Mouse (Mus musculus) megakaryocyte, adult 5-6 weeks (primary cell): Measurements from ENCODE around the gene Ssr3. TPM values are rescaled to one million over a fixed set of nuclear protein-coding genes. Genes with fewer than 3 reads are reported as not detected.
A peak's percentile ranks its signal among the peaks of the same experiment; 100 is the strongest.
"Not testable (repeated sequence)": the region's sequence is repeated elsewhere in the genome, so short reads cannot be mapped to it uniquely, and the experiment has no call there.

Source experiments
- ATAC-seq: 2 replicates; pipeline ENCODE4 v1.8.0; 2016; ENCODE audit warnings: mild to moderate bottlenecking, inconsistent platforms; ENCODE audit not compliant: poor library complexity, severe bottlenecking
- total RNA-seq, 2 experiments: library from RNA; stranded (forward) in 1 of 2; stranded (reverse) in 1 of 2; fragments of 153-499, 151-499 nt in 1 of 2; fragments of 221-1000, 200-1000 nt in 1 of 2; gene quantifications; 2 replicates each; pipeline versions ENCODE4 v1.2.3 to v1.2.4; 2015 to 2017

The Ssr3 gene
- total RNA-seq (2015): 220 and 234 TPM in 2 replicates
- total RNA-seq (2017): 214 and 228 TPM in 2 replicates

DNA sequence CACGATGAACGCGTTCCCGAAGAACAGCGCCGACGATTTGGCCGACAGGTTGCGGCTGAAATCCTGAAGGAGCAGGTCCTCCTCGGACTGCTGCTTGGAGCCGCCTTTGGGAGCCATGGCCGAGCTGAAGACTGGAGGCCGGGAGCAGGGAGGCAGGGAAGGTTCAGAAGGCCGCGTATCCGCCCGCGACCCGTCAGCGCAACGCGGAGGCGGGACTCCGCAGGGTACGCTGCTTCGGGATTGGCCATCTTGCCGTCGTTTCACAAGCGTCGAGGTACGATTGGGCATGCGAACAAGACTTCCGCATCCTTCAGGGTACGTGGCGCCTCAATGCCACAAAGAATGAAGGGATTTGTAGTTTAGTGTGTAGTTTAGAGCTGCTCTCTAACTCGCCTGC, at the start of gene Ssr3:
Gene Ssr3 (minus strand): TSS at position 203 of the 397 bp plus-strand sequence.
- ATAC-seq: peak; percentile 97

DNA sequence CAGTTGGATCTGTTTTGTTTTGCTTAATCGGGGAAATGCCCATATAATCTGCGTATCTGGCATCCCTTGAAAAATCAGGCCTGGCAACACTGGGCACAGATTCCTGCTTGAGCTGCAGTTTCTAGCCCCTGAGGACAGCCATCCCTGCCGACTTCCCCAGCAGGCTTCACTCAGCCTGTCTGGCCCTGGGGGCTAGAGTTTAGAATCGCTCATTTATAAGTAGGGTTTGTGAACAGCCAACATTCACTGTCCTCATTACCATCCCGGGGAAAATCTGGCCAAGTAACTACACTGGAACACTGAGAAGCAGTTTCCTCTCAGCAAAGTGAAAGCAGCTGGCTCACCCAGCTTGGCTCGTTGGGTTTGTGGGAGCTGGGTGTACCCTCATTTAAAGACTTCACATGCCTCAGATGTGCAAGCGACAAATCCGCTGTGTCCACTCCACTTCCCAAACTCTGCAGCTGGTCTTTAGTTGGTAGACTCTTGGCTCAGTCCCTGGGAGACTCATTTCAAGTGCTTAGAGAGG, 49.2 kb upstream of the Ssr3 start:
- ATAC-seq: 0 out of 2 replicates have a peak, but pooled peaks have one; percentile 12

DNA sequence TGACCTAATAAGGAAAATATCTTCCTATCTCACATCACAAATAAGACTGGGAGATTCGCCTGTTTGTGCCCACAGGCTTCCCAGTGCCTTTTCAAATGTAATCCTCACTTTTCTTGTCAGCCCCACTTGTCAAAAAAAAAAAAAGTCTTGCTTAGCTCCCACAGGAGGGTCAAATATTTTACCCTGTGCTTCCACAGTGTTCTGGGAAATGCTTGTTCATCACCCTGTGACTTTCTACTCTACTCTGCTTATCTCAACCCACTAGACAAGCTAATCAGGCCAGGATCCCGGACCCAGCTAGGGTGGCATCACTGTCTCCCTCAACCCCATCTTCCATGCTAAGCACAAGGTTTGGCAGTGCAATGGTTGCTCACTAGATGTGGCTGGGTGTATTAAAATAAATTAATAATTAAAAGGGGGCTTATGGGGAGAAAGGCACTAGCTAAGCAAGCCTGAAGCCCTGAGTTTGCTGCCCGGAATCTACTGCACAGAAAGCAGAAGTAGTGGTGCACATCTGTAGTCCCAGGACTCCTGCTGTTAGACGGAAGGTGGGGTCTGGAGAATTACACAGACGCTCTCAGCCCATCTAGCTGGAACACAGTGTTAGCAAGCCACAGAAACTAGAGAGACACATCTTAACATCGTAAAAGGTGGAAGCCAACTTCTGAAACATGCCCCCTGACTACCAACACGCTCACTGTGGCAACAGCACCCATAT, 46.2 kb upstream of the Ssr3 start:
- peak; percentile 55; the same call in 1 of the 2 replicates for ATAC-seq

DNA sequence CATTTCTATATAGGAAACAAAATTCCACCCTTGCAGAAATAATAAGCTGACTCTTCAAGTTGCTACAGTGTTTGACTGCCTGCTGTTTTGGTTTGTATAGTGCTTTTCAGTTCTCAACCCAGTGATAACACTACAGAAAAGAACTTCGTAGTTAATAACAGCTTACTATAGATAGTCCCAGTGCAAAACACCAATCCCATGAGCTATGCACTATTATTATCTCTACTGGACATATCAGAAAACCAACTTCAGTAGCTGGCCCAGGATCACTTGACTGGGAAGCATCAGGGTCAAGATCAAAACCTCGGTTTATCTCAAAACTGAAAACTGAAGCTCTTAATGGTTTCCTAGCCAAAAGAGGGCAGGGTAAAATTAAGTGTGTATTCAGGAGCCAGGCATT, 43.4 kb upstream of the Ssr3 start:
- no peak for ATAC-seq

- ATAC-seq: peak; percentile 73
These were observed 42.7 kb upstream of the Ssr3 start for GRCm38 (mm10) chr3:65435101-65435571.

GRCm38 (mm10) chr3:65432236-65432635, 39.8 kb upstream of the Ssr3 start:
- no peak for ATAC-seq

- no peak for ATAC-seq
These were observed 27.3 kb upstream of the Ssr3 start for GRCm38 (mm10) chr3:65419706-65420105.

GRCm38 (mm10) chr3:65417913-65418594, 25.6 kb upstream of the Ssr3 start:
- peak; percentile 94 for ATAC-seq

DNA sequence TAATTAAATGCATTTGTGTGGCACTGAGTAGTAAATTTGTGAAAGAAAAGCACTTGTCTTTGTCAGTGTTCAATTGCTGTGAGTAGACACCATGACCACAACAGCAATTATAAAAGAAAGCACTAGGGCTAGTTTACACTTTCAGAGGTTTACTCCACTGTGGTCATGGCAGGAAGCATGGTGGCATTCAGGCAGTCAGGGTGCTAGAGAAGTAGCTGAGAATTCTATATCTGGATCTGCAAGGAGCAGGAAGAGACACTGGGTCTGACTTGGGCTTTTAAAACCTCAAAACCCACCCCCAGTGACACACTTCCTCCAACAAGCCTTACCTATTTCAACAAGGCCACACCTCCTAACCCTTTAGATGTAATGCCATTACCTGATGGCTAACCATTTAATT, 24.1 kb upstream of the Ssr3 start:
- ATAC-seq: no peak

DNA sequence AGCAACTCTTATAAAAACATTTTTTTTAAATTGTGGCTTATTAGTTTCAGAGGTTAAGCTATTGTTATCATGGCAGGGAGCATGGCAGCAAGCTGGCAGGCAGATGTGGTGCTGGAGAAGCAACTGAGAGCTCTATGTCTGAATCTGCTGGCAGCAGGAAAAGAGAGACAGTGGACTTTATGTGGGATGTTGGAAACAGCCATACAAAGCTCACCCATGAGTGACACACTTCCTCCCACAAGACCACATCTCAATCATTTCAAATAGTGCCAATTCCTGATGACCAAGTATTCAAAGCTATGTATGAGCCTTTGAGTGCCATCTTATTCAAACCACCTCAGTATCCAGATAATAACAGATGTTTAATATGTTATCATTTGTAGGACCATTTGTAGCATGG, 15.5 kb upstream of the Ssr3 start:
- no peak for ATAC-seq

GRCm38 (mm10) chr3:65405781-65406180, 13.4 kb upstream of the Ssr3 start:
- ATAC-seq: no peak

- no peak for ATAC-seq
These were observed 5.1 kb upstream of the Ssr3 start for GRCm38 (mm10) chr3:65397566-65397965.

- ATAC-seq: peak; percentile 26
These were observed 4.5 kb upstream of the Ssr3 start for GRCm38 (mm10) chr3:65396835-65397504.

DNA sequence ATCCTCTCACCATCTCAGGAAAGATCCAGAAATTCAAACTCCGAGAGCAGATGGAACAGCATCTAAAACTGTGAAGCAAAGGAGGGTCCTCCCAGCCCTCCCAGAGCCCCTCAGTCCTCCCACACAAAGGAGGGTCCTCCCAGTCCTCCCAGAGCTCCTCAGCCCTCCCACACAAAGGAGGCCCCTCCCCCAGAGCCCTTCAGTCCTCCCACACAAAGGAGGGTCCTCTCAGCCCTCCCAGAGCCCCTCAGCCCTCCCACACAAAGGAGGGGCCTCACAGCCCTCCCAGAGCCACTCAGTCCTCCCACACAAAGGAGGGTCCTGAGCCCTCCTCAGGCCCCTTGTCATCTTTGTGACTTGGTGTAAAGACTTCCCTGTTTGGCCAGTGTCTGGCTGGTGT, 2.7 kb upstream of the Ssr3 start:
- ATAC-seq: not testable (repeated sequence)

DNA sequence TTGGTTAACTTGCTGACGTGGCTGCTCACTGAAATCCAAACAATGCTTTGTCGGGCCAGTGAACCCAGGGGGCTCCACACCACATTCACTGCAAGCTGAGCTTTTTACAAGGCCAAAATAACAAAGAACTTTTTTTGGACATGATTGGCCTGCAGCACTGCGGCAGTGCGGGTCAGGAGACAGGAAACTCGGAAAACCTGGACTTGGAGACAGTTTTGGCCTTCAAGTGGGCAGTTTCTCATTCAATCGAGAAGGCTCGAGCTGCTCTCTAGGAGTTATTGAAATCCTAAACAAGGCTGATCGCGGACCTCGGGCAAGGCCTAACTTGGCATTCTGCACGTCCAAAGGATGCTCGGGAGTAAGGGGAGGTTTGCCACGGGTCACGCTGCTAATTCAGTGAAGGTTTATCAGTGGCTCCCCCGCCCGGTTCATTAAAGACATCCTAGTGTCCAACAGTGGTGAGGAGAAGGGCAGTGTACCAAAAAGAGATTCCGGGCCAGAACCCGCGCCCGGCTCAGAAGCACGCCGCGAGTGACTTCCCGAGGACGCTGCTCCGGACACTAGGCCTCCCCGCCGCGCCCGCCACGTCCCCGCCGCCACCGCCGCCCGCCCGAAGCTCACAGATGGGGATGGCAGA, 521 bp downstream of the Ssr3 start:
- ATAC-seq: peak; percentile 66

GRCm38 (mm10) chr3:65391222-65391783, 1.1 kb downstream of the Ssr3 start:
- no peak for ATAC-seq

DNA sequence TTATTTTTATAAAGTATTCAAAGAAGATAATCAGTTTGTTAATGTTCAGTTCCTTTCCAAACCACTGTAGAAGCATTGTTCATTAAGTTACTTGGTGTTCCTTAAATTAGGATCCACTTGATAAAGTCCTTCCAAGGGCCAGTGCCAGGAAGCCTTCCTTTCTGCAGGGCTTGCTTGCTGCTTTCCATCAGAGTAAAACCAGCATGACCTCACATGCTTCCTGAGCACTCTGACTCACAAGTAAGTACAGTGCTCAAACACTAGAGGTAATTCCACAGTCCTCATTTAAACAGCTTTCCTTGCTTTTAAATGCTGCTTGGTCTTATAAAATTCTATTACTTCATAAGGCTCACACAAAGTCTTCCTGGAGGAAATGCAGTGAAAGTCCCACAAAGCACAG, 6.7 kb downstream of the Ssr3 start:
- no peak for ATAC-seq

DNA sequence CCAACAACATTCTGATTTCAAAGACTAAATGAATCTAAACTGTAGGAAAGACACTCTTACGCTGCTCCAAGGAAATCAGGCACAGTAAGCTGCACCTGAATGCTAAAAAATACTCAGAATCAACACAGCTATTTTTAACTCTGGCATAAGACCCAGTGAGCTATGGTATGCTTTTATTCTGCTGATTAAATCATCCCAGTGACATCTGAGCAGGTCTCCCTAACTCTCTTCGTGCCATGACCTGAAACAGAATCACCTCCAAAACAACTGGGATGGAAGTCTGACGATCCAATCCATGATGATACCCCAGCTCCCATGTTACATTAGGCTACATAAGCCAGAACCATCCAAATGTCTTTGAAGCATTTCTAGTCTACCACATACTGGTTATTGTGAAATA, 8.0 kb downstream of the Ssr3 start:
- ATAC-seq: no peak

GRCm38 (mm10) chr3:65381094-65381493, 11.3 kb downstream of the Ssr3 start:
- ATAC-seq: no peak

- peak; percentile 81 for ATAC-seq
These were observed 12.4 kb downstream of the Ssr3 start for GRCm38 (mm10) chr3:65379884-65380539.
